Mouse (Mus musculus) ES-Bruce4 (cell line): ENCODE data around the gene Izumo4.
A peak's percentile ranks its signal among the peaks of the same experiment; 100 is the strongest.

Source experiments
- CTCF ChIP-seq: IDR thresholded peaks from one replicate; pipeline ENCODE4 v1.8.1; 2011; ENCODE audit warnings: low read depth, low read length
- EP300 ChIP-seq: IDR thresholded peaks from 2 replicates; pipeline ENCODE4 v1.6.1; 2011; ENCODE audit warnings: low read depth, low read length; ENCODE audit not compliant: insufficient read depth
- POLR2A ChIP-seq: IDR thresholded peaks from one replicate; pipeline ENCODE4 v1.8.1; 2011; ENCODE audit warnings: low read length; ENCODE audit not compliant: insufficient read depth

- TF ChIP-seq POLR2A (no peak), CTCF (no peak), EP300 (0 out of 2 replicates have a peak, but pooled peaks have one; percentile 13)
Observed at GRCm38 (mm10) chr10:80656130-80656862, 45.7 kb upstream of the Izumo4 start.
